Mouse (Mus musculus) small intestine, adult 2 months (tissue): Measurements from ENCODE around the gene Krt25.

ENCODE experiments used
- CTCF ChIP-seq: fragments of 200-500 bp; IDR thresholded peaks from 2 replicates; pipeline ENCODE4 v1.5.1; 2012; ENCODE audit warnings: low read depth, mild to moderate bottlenecking, control low read depth, inconsistent platforms, low read length, moderate library complexity, mixed read lengths; ENCODE audit not compliant: insufficient replicate concordance, insufficient read length; ENCODE audit errors: extremely low read depth
- POLR2A ChIP-seq: fragments of 200-500 bp; IDR thresholded peaks from 2 replicates; pipeline ENCODE4 v1.6.1; 2012; ENCODE audit warnings: low read depth, mild to moderate bottlenecking, control low read depth, inconsistent platforms, low read length, moderate library complexity

- TF ChIP-seq CTCF (no peak), POLR2A (no peak)
Measured at GRCm38 (mm10) chr11:99279986-99280385, 42.8 kb downstream of the Krt25 start.
